Mouse (Mus musculus): ENCODE results near the gene Tarm1.

DNA sequence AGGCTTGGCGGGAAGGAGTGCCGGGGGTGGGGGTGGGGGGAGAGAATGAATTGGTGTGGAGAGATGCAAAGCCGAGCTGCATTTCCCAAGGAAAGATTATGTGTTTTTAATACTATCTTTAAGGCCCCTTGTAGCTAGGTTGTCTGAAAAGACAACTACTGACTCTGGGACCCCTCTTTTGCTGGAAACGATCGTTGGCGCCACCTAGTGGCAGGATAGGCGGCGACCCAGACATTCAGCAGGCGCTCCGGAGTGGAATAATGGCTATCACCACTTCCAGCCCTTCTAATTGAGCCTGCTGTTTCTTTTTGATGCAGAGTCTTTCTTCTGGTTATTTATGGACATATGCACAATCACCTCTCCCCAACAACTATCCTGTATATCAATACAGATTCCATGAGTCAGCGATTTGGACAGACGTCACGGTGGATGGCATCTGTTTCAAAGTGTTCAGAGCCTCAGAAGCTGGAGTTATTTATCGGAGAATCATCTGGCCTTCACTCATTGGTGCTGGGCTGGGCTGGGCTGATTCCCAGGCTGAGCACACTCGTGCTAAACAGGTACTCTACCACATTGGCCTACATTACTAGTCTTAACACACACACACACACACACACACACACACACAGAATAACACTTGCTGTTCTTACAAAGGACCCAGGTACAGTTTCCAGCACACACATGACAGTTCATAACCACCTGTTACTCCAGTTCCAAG is 53.5 kb downstream of the Tarm1 start:
- TF ChIP-seq POLR2A (IDR thresholded peaks at IDR 0.05; ENCODE audit: extremely low read depth, insufficient read depth, low read length) (no peak), CTCF (IDR thresholded peaks at IDR 0.05; ENCODE audit: extremely low read depth, insufficient read depth, low read length) (peak; percentile 51)
